Mouse (Mus musculus) layer of hippocampus, adult 11-12 months (tissue): Measurements from ENCODE around the gene Rdm1.
"Not testable (repeated sequence)": the region's sequence is repeated elsewhere in the genome, so short reads cannot be mapped to it uniquely, and the experiment has no call there.

Experiments used
- DNase-seq: peaks from one replicate; pipeline ENCODE4 v3.0.0; 2022; ENCODE audit warnings: low spot score

Rdm1 gene

GRCm38 (mm10) chr11:101616948-101617767 lies 9.8 kb upstream of the Rdm1 start:
- peak; percentile 19 for DNase-seq

GRCm38 (mm10) chr11:101617849-101618248 lies 9.1 kb upstream of the Rdm1 start:
- no peak for DNase-seq

DNA sequence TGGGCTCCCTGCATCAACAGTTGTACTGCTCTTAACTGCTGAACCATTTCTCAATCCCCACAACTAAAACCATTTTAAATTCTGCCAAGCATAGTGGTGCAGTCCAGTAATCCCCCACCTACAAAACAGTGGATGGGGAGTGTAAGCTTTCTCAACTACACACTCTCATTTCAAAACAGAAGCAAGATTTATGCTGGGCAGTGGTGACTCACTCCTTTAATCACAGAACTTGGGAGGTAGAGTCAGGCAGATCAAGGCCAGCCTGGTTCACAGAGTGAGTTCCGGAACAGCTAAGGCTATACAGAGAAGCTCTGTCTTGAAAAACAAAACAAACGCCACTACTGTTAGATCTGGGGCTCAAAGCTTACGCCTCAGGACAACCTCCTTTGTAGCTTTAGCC lies 8.4 kb upstream of the Rdm1 start:
- DNase-seq = no peak

DNA sequence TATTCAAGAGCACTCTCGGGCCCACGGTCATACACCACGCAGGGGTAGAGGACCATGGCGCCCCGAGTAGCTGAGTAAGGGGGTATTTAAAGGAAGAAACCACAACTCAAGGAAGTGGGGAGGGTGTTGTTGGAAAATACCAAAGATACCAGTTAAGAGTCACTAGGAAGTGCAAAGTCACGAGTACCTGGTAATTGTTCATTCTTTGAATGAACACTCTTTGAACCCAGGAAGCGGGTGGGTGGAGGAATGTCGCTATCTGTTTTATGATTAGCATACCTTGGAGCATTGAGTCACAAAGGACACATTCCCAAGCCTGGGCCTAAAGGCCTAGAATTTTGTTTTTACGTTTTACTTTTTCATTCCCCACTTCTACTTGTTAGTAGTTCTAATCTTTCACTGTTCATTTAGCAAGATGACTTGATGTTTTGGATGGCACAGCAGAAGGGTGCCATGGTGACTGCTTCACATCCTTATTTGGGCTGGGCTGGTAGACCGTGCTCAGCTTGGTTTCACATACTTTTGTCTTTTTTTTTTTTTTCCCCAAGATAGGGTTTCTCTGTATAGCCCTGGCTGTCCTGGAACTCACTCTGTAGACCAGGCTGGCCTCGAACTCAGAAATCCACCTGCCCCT lies 6.9 kb upstream of the Rdm1 start:
- not testable (repeated sequence) for DNase-seq

DNA sequence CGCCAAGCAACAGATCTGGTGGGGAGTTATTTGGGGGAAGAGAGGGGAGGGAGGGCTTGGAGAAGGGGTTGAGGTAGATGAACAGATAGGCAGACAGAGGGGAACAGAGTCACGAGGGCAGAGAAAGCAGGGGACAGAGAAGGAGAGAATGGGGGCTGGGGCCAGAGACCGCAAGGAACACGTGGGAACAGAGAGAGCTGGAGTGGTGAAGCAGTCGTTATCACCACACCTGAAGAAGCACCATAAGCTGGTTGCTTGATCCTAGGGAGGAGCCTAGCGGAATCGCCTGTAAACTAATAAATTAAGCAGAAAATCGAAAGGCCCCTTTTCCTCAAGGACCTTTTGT lies 373 bp upstream of the Rdm1 start:
- DNase-seq = no peak

DNA sequence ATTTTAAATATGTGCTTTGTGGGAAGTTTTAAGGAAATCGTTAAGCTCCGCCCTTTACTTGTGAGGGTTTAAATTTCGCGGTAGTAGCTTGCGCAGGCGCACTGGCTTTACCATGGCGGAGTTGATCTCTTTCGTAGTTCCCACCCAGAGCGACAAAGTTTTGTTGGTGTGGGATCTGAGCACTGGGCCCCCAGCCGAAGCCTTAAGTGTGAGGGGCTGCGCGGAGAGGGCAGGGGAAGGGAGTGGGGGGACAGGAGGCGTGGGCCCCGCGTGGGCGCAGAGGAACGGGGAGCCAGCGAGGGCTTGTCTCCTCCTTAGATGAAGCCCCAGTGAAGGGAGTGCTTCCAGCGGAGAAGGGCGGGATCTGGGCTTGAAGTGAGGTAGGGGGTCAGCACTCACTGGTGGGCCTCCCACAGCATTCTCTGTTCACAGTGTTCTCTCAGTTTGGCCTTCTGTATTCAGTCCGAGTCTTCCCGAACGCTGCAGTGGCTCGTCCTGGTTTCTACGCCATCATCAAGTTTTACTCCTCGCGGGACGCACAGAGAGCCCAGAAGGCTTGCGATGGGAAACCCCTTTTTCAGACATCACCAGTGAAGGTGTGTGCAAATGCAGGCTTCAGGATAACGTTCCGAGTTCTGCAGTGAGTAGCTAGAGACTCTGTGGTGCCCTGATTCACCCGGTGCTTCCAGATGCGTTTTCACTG lies 1.0 kb downstream of the Rdm1 start:
- DNase-seq = peak; percentile 82

- not testable (repeated sequence) for DNase-seq
Measured at GRCm38 (mm10) chr11:101628733-101629417, 1.9 kb downstream of the Rdm1 start.

DNA sequence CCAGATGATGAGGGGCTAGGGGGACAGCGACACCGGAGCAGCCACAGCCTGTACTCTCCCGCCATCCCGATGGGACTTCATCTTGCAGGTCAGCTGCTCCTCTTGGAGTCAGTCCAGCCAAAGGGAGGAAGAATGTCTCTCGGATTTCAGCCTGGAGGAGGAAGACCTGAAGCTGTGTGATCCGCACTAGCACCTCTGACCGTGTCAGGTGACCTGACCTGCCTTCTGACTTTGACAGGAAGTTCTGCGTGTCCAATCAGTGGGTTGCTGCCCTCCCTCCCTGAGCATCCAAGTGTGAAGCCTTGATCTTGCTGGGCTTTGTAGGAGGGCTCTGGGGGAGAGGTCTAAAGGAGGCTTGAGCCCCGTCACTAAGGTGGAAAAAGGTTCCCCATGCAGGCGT lies 8.7 kb downstream of the Rdm1 start:
- DNase-seq = no peak

DNA sequence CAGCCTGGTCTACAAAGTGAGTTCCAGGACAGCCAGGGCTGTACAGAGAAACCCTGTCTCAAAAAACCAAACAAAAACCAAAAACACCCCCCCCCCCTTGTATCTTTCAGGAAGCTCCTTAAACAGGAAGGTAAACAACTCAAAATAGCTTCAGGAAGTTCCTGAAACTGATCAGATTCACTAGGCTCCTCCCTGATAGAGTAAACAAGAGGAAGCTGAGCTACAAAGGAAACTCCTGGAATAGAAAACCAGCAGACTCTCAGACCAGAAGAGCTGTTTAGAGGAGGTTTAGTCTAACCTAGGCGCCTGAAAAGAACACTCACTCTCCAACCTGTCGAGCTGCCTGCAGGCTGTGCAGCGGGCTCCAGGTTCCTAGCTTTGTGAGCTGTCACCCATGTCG lies 12.8 kb downstream of the Rdm1 start:
- no peak for DNase-seq

- peak; percentile 82 for DNase-seq
Measured at GRCm38 (mm10) chr11:101640857-101641709, 14.1 kb downstream of the Rdm1 start.

DNA sequence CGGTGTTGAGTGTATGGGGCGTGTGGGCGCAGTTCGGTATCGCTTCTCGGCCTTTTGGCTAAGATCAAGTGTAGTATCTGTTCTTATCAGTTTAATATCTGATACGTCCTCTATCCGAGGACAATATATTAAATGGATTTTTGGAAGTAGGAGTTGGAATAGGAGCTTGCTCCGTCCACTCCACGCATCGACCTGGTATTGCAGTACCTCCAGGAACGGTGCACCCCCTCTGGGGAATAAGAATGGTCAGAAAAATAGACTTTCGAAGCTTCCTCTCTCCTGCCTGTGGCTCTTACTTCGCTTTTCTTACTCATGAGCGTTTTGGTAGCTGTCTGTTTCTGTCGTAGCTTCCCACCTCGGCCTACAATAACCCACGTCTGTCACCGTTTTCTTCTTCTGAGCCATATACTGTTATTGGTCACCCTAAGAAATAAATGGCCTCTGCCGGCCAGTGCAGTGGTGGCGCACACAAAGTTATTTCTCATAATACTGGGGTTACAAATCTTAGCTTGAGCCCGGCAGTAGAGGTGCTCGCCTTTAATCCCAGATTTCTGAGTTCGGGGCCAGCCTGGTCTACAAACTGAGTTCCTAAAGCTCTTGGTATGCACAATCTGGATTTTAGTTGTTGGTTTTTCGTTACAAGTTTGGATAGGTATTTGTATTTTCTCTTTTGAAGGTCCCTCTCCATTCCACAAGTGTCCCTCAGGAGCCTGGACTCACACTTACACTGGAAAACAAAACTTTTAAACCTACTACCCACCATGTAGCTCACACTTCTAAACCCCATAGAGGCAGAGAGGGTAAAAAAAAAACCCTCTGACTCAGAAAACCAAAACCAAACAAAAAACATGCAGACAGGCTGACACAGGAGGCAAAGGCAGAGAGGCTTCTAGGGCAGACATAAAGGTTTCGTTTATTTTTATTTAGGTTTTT lies 15.0 kb downstream of the Rdm1 start:
- not testable (repeated sequence) for DNase-seq

- no peak for DNase-seq
Measured at GRCm38 (mm10) chr11:101642931-101643330, 15.9 kb downstream of the Rdm1 start.

DNA sequence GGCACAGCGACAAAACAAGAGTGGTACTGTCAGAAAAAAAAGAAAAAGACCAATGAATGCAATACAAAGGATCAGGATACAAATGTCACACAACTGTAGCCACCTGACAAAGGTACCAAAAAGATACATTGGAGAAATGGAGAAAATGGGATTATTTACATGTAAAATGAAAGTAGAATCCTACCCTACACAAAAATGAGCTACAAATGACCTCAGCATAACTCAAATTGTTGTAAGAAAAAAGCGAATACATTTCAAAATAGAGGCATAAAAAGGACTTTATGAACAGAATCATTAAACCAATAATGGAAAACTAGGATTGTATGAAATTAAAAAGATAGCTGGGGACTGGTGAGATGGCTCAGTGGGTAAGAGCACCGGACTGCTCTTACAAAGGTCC lies 17.6 kb downstream of the Rdm1 start:
- DNase-seq = no peak

- DNase-seq = not testable (repeated sequence)
Measured at GRCm38 (mm10) chr11:101645043-101645410, 18.0 kb downstream of the Rdm1 start.

DNA sequence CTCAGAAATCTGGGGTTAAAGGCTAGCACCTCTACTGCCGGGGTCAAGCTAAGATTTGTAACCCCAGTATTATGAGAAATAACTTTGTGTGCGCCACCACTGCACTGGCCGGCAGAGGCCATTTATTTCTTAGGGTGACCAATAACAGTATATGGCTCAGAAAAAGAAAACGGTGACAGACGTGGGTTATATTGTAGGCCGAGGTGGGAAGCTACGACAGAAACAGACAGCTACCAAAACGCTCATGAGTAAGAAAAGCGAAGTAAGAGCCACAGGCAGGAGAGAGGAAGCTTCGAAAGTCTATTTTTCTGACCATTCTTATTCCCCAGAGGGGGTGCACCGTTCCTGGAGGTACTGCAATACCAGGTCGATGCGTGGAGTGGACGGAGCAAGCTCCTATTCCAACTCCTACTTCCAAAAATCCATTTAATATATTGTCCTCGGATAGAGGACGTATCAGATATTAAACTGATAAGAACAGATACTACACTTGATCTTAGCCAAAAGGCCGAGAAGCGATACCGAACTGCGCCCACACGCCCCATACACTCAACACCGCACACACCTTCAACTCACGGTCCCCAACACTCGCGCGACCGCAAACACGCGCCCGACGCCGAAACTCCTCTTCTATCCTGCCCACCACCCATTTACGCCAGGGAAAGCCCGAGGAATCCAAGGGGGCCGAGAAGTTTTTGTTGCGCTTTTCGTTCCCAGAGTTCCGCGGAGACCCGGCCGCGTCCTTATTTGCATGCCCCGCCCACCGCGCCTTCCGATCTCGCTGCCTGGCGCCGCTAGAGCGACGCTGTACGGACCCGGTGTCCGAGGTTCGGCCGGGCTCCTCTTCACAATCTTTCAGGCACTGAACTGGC lies 18.7 kb downstream of the Rdm1 start:
- DNase-seq = peak; percentile 66

GRCm38 (mm10) chr11:101646283-101646794 lies 19.3 kb downstream of the Rdm1 start:
- not testable (repeated sequence) for DNase-seq

DNA sequence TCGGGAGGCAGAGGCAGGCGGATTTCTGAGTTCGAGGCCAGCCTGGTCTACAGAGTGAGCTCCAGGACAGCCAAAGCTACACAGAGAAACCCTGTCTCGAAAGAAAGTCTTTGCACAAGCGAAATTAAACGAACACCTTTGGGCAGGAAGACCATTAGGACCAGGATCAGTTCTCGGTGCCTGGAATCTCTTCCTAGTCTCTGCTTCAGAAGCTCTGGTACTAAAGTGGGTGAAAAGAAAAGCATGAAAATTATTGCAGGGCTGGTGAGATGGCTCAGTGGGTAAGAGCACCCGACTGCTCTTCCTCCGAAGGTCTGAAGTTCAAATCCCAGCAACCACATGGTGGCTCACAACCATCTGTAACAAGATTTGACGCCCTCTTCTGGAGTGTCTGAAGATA lies 20.1 kb downstream of the Rdm1 start:
- not testable (repeated sequence) for DNase-seq

DNA sequence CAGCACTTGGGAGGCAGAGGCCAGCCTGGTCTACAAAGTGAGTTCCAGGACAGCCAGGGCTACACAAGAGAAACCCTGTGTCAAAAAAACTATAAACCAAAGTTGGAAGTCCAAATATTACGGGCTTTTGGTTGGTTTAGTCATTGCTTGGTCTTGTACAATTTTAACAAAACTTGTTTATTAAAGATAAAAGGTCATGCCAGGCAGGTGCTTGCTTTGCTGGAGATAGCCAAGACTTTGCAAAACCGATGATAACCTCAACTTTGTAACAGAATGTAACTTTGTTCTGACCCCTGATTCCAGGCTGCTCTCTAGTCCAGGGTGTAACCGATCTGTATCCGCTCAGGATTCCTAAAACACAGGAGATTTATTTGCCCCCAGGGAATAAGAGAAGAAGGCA lies 29.4 kb downstream of the Rdm1 start:
- DNase-seq = no peak

- DNase-seq = no peak
Measured at GRCm38 (mm10) chr11:101657528-101657885, 30.5 kb downstream of the Rdm1 start.
